Mouse (Mus musculus) natural killer cell, adult 2 months (primary cell): Measurements from ENCODE around the gene Dnmt3c.
A peak's percentile ranks its signal among the peaks of the same experiment; 100 is the strongest.

Experiments
- DNase-seq, 2 experiments: peaks; one replicate each; pipeline ENCODE4 v3.0.0; 2022; ENCODE audit warnings: low spot score in 2 of 2

Gene Dnmt3c

DNA sequence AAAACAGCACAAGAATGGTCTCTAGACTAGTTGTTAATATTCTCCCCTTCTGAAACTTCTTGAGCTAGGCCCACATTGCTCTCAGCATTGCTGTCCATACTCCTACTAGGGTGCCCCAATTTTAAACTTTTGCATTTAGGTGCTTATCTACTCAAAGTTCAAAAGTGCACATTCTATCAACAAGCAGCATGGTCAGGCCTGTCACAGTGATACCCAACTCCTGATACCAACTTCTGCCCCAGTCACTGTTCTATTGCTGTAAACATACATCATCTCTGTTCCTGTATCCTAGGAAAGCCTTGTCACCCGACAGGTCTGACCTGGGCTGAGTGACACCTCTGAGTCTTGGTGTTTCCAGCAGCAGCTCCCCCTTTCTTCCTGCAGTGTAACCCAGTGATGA lies 26.6 kb downstream of the Dnmt3c start:
- no peak for DNase-seq

DNA sequence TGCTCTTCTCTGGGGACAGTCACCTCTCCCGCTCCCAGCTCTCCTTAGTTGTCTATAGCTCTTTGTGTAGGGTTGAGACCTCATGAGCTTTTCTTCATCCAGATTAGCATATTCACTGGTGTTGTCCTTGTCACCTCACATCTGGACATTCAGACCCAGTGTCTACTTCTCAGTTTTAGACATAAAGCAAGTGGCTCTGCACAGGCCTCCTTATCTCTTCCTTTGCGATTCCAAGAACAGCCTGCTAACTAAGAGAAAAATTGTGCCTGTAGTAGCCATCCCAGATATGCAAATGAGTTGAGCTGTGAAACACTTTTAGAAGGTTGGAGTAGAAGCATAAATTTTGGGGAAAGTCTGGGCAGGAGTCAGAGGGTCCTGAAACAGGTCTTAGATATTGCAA lies 28.0 kb downstream of the Dnmt3c start:
- DNase-seq: no peak

DNA sequence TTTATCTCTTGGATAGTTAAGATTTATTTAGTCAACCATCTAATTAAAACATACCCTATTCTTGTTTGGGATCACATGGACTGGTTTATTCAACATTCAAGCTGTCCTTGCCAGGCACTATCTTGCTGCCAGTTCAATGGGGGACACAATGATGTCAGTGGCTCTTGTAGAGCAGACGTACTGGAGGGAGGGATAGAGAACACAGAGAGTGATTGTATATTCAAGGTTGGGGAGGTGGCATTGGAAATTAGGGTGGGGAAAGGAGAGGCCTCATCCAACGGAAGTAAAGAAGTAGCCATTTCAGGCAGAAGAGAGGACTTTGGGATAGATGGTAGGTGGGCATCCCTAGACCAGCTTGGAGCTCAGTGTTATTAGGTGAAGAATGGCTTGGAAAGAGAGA lies 28.4 kb downstream of the Dnmt3c start:
- DNase-seq: no peak

DNA sequence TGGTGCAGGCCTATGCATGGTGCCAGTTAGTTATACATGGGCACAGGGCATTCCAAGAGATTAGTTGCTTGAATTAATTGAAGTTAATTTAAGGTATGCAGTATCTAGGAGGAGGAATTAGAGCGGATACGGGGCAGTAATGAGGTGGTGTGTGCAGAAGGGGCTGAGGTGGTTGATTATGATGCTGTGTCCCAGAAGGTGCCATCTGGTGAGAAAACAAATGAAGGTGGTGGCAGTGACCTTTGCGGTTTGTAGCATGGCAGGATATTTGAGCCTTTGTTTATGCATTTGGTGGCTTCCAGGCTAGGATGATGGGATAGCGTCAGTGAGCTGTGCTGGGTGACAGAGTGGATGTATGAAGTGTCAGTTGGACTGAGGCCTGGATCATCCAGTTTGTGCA lies 28.8 kb downstream of the Dnmt3c start:
- DNase-seq: no peak

DNA sequence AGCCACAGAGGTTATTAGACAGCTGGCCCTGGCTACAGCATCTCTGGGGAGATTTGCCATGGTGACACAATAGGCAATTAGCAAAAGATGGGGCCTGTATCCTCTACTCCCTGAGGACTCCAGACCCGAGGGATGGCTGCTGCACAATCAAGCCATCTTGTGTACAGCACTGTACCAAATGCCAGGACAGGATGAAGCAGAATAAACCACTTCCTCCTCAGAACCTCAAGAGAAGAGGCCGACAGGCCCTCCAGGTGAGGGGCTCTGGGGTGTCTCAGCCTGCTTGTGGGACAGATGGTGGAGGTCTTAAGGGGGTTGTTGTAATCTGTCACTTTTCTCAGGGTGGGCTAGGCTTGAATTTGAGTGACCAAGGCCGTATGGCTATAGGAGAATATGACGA lies 37.6 kb downstream of the Dnmt3c start:
- no peak for DNase-seq

DNA sequence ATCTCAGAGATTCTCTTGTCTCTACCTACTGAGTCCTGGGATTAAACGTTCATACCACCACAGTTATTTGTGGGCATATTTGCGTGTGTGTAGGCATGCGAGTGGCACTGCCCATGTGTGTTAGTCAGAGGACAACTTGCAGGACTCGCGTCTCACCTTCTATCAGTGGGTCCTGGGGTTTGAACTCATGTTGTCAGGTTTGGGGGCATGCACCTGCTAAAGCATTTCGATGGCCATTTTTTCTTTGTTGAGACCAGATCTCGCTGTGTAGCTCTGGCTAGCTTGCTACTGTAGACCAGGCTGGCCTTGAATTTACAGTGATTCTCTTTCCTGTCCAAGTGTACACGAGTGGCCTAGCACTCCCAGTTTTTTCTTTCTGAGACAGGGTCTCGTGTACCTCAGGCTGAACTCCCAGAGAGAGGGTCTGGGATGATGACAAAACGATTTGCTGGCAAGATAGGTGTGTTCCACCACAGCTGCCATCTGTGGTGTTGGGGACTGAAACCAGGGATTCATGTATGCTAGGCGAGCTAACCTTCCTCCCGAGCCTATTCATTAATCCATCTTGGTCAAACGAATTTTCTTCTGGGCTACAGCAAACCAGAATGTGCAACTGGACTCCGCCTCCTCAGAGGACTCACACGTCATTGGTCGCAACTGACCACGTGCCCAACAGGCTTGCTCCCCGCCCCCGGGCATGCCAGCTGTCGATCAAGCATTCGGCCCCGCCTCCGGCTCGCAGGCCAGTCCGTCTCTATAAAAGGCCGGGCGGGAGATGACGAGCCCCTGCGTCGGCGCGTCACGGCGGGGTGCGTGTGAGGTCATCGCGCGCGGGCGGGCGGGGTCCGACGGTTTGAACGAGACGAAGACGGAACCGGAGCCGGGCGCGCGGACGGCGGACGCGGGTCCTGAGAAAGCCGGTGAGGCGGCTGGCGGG lies 44.3 kb downstream of the Dnmt3c start, which contains the start of gene Mapre1:
Mapre1 (plus strand) TSS at position 775 of the 937 bp plus-strand sequence.
- DNase-seq: peak; percentile 99 to 100

DNA sequence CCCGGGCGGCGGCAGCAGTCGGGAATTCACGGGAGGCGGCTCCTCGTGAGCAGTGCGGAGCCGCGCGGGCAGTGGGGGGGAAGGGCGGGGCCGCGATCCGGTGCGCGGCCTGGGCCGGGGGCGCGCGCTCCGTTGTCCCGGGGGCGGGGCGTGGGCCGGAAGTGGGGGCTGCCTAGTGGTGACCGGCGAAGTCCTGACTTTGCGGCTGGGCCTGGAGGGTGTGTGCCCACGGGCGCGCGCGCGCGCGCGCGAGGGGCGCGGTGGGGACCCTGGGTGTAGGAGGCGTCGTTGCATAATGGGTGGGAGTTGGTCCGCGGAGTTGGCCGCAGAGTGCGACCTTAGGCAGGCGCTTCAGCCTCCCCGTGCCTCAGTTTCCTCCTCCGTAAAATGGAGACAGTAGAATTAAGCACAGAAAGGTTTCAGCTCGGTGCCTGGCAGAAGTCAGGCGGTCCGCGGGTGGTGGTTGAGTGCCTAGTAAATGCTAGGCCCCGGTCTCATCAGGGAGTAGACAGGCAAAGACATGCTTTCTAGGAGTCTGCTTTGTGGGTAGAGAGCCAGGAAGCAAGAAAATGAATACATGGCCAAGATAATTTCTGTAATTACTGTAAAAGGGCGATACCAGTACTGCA lies 45.1 kb downstream of the Dnmt3c start:
- peak in 1 of 2 experiments; percentile 25 for DNase-seq

DNA sequence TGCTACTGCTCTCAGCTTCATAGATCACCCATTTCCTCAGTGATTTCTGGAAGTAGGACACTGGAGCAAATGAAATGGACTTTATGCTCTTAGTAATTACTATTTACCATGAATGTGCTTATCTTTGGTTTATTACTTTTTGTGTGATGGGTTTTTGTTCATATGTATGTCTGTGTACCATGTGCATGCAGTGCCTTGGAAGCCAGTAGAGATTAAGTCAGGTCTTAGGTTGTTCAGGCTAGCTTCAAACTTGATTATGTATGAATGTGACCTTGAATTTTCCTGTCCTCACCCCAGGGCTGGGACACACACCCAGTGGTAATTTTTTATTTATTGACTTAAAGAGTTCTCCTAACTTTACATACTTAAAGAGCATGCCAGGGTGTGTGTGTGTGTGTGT lies 51.5 kb downstream of the Dnmt3c start:
- no peak for DNase-seq

DNA sequence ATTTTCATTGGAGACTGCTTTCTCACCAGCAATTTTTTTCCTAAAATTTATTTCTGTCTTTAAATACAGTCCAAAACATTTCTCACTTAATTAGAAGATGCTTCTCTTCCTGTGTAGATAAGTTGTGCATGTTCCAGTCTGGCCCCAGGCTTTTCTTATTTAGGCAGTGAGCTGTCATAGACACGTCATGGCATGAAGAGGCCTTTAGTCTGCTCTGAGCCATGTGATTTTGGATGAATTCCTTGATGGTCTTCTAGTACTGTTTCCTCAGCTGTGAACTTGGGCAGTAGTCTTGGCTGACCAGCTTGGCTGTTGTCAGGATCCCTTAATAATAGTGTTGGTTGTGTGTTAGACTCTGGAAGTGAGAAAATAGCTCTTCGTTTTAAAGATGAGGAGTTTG lies 53.9 kb downstream of the Dnmt3c start:
- DNase-seq: no peak

DNA sequence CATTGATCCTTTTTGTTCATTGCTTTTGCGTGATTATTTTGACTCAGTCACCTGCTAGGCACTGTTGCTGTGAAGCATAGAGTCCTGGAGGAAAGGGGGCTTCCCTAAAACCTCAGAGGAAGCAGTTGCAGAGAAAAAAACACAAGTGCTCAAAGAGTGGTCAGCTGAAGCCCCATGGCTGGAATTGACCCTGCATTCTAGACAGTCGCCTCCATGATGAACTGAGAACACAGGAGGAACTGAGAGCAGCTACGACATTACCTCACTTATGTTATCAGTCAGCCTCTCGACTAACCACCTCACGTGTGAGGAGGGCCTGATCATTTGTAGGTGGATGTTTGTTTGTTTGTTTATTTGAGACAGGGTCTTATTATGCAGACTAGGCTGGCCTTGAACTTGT lies 65.7 kb downstream of the Dnmt3c start:
- DNase-seq: no peak

DNA sequence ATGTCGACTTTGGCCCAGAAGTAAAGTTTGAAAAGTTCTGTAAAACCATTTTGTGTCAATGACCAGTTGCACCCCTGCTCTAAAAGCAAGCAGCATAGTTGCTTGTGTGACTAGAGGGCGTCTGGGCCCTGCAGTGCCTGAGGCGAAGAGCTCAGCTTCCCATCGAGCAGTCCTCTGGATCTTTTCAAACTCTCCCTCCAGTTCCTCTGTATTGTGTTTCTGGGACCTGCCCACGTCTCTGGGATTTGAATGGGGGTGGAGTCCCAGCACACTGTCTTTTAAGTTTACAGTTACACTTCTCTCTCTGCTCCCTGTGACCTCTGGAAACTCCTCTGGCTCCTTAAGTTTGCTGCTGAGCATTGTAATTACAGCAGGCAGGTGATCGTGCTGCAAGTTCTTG lies 71.0 kb downstream of the Dnmt3c start:
- no peak for DNase-seq

DNA sequence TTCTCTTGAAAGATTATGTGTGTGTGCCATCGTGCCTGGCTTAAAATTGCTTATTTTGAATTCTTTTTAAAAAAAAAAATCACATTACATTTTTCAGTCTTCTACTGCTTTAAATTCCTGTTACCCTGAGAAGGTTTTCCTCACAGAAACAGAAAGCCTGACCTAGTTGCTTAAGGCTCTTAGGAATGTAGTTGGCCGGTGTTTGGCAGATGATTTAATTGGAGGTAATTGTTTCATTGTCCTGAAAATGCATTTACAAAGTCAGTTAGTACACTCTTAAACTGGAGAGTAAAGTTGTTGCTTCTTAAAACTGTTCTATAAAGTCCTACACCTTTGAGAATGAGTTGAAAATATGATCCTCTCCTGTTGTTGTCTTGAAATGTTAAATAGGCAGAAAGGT lies 72.4 kb downstream of the Dnmt3c start:
- no peak for DNase-seq

DNA sequence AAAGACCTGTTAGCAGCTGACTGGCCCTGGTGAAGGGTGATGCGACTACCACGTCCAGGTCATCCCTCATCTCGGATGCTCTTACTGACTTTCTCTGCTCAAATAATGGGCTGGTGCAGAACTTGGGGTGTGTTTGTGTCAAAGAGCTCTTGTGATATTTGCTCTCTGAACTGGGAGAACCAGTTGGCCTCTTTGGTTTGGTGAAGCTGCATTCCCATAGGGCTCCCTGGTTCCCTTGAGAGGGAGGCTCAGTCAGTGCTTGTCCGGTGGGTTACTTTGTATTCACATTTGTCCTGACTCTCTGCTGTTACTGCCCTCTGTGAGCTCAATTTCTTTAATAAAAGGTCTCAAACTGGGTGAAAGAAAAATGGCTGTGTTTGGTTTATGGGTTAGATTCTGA lies 76.5 kb downstream of the Dnmt3c start:
- DNase-seq: no peak

DNA sequence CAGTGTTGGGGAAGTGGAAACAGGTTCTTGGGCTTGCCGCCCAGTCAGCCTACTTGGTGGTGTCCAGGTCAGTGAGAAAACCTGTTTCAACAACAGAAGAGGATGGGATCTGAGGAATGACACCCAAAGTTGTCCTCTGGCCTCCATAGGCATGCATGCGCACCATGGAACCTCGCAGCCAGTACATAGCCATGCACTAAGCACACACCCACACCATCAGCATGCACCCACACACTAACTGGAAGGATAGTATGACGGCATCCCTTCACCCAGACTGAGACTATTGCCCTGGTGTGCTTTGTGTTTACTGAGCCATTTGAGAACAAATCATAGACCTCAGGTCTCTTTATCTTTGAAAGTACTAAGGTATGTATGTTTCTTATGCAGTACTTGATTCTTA lies 79.0 kb downstream of the Dnmt3c start:
- DNase-seq: no peak

DNA sequence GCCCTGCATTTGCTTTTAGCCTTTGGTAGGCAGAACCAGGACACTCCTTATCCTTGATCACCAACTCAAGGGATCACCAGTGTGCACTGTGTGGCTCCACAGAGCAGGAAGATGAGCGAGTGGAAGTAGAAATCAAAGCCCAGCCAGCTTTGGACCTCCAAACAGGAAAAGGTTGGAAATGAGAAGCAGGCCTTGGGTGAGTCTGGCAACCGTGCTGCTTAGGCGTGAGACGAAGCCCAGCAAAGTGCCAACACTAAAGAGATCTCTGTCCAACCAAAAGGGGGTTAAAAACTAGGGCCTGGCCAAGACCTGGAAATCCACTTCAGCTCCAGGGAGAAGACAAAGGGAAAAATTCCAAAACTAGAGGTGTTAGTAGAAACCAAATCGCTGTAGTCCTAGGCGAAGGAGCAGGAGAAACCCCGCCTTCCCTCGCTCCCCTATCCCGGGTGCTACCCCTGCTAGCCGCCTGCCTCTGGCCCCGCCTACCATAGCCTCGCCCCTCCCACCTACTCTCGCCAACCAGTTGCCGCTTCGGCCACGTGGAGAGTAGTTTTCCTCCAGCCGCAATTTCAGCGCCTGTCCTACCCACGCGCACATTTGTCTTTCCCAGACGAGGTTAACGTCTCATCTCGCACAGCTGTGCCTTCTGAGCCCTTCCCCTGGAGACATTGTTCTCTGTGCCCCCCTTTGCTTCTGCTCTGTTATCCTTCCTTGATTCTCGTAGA lies 82.3 kb downstream of the Dnmt3c start:
- peak; percentile 43 to 60 for DNase-seq
